Mouse (Mus musculus): Measurements from ENCODE around the gene Enpep. TPM values are rescaled to one million over a fixed set of nuclear protein-coding genes. Genes with fewer than 3 reads are reported as not detected.

The Enpep gene
- total and polyA plus RNA-seq, 3 experiments, result 0.10 TPM; not detected in 2

DNA sequence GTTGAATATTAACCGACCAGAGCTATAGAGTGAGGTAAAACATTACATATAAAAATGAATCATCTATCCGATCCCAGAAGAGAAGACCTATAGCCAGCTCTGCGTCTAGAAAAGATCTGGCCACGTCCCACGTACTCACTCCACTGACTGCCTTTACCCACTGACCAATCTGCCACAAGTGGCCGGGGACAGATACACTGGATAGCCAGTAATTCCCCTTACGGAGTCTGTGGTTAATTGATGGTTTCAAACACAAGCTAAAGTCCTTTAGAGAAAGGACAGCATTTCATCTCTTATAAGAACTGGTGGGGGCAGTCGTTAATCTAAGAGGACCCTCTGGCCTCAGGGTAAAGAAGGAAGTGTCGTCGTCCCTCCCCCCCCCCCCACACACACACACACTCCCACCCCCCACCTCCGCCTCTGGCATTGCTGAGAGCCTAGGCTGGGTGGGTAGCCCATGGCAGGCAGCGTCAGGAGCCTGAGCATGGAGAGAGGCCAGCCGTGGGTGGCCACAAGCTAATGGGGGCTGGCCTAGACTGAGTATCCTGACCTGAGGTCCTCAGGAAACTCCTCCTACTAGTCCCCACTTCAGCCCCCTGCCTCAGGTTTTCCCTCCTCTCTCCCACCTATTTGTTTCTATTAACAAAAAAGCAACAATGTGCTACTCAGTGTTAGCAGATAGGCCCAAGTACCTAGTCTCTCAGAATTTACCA, 106.8 kb downstream of the Enpep start:
- no peak overlapping the region for H3K9ac ChIP-seq (ENCODE audit: insufficient read depth, low read depth)
- H3K9me3 ChIP-seq (replicated peaks; ENCODE audit: low read length), result peaks cover 50% of the 10 kb centered on the region
- dilution Hi-C loops (cut with MboI; ENCODE audit: extremely low pct_ligation_motif_present, extremely low pct_unique_long_range_greater_than_20kb, low sequenced_read_pairs) (no loop called here), in situ Hi-C loops (cut with MboI; ENCODE audit: low pct_ligation_motif_present, low pct_unique_long_range_greater_than_20kb, low sequenced_read_pairs) (no loop called here)
- no peaks in the 10 kb centered on the region for H3K79me2 ChIP-seq (replicated peaks; ENCODE audit: control insufficient read depth, extremely low read depth, insufficient read depth, poor library complexity, severe bottlenecking)
- no peaks in the 10 kb centered on the region for H3K4me1 ChIP-seq (ENCODE audit: control insufficient read depth in 1 of 2, insufficient read depth in 2 of 2)
- no peak overlapping the region for H3K4me2 ChIP-seq (ENCODE audit: insufficient read depth, low read depth, poor library complexity, severe bottlenecking)
- no peaks in the 10 kb centered on the region for H3K36me3 ChIP-seq (replicated peaks in 1 of 2; ENCODE audit: control insufficient read depth in 1 of 2, insufficient read depth in 1 of 2, low read length in 1 of 2)
- TF ChIP-seq GABPA (IDR thresholded peaks at IDR 0.05; ENCODE audit: insufficient replicate concordance, low read depth, low read length) (no peak), MYC (IDR thresholded peaks at IDR 0.05; ENCODE audit: low read depth, low read length) (no peak), HCFC1 (IDR thresholded peaks at IDR 0.05; ENCODE audit: low read depth, low read length) (no peak), EP300 (IDR thresholded peaks at IDR 0.05; ENCODE audit: low read length) (no peak), RCOR1 (conservative IDR thresholded peaks at IDR 0.05; ENCODE audit: low read depth, low read length) (no peak), ZMIZ1 (IDR thresholded peaks at IDR 0.05; ENCODE audit: low read depth, low read length) (no peak), SMC3 (IDR thresholded peaks at IDR 0.05; ENCODE audit: low read depth, low read length) (no peak), JUN (IDR thresholded peaks at IDR 0.05; ENCODE audit: insufficient read depth, low read depth, low read length) (no peak), IRF4 (IDR thresholded peaks at IDR 0.05; ENCODE audit: low read depth, low read length) (no peak), CHD1 (IDR thresholded peaks at IDR 0.05; ENCODE audit: low read depth, low read length) (no peak), ZNF384 (IDR thresholded peaks at IDR 0.05; ENCODE audit: low read depth, low read length) (no peak), ZKSCAN1 (IDR thresholded peaks at IDR 0.05; ENCODE audit: borderline replicate concordance, low read depth, low read length) (no peak), TBP (conservative IDR thresholded peaks at IDR 0.05; ENCODE audit: low read depth, low read length) (no peak), CHD2 (IDR thresholded peaks at IDR 0.05; ENCODE audit: low read length) (no peak), JUND (conservative IDR thresholded peaks at IDR 0.05; ENCODE audit: low read depth, low read length) (no peak), E2F4 (IDR thresholded peaks at IDR 0.05; ENCODE audit: insufficient replicate concordance, low read depth, low read length) (no peak), ZC3H11A (IDR thresholded peaks at IDR 0.05; ENCODE audit: low read depth, low read length) (no peak), TCF12 (IDR thresholded peaks at IDR 0.05; ENCODE audit: low read depth, low read length) (no peak), USF1 (IDR thresholded peaks at IDR 0.05; ENCODE audit: low read depth, low read length) (no peak)
- no peak for DNase-seq (ENCODE audit: extremely low read depth)
- H3K4me3 ChIP-seq (replicated peaks in 1 of 3; ENCODE audit: low read depth in 2 of 3, low read length in 2 of 3, poor library complexity in 1 of 3), result no peak overlapping the region
- no peaks in the 10 kb centered on the region for H3K27me3 ChIP-seq (replicated peaks)
- H3K27ac ChIP-seq (ENCODE audit: insufficient read depth, low read depth), result no peak overlapping the region
